Mouse (Mus musculus): ENCODE results near the gene Hip1. TPM values are rescaled to one million over a fixed set of nuclear protein-coding genes. Genes with fewer than 3 reads are reported as not detected.

The Hip1 gene
- polyA plus RNA-seq, 1 experiment from 2014 or later, result 31.7 TPM

- no peak overlapping the region for H3K4me3 ChIP-seq (ENCODE audit: control insufficient read depth in 1 of 2, insufficient read depth in 1 of 2, low read depth in 1 of 2, low read length in 2 of 2)
- H3K27ac ChIP-seq (replicated peaks in 1 of 2; ENCODE audit: control insufficient read depth in 1 of 2, insufficient read depth in 1 of 2, low read depth in 2 of 2, low read length in 2 of 2), result no peak overlapping the region
These were observed 31.8 kb downstream of the Hip1 start for GRCm38 (mm10) chr5:135513131-135513530.

GRCm38 (mm10) chr5:135511105-135511504 is 33.8 kb downstream of the Hip1 start:
- ATAC-seq (ENCODE audit: insufficient number of reproducible peaks, insufficient read depth, low FRiP score, low read depth), result no peak
- Histone ChIP-seq H3K4me2 (ENCODE audit: low read length) (no peak overlapping the region), H3K4me1 (ENCODE audit: control insufficient read depth in 2 of 2, insufficient read depth in 2 of 2, low read length in 2 of 2) (peaks cover 0 to 7% of the 10 kb centered on the region in 2 experiments; a peak in 3 of 4 replicates), H3K36me3 (ENCODE audit: control insufficient read depth, insufficient read depth, low read length) (no peaks in the 10 kb centered on the region), H3K27me3 (ENCODE audit: control insufficient read depth, insufficient read depth, low read length) (no peaks in the 10 kb centered on the region), H3K9ac (ENCODE audit: low read length) (no peak overlapping the region), H3K9me3 (ENCODE audit: control insufficient read depth, low read length) (no peaks in the 10 kb centered on the region), H3K27ac (replicated peaks in 1 of 2; ENCODE audit: control insufficient read depth in 1 of 2, insufficient read depth in 1 of 2, low read depth in 2 of 2, low read length in 2 of 2) (no peak overlapping the region), H3K4me3 (ENCODE audit: control insufficient read depth in 1 of 2, insufficient read depth in 1 of 2, low read depth in 1 of 2, low read length in 2 of 2) (no peak overlapping the region)
- 58% methylated on average over 5 of the region's 5 CpGs for WGBS

More at GRCm38 (mm10) chr5:135513131-135513530, 31.8 kb downstream of the Hip1 start:
- Histone ChIP-seq H3K9ac (ENCODE audit: low read length) (no peak overlapping the region), H3K9me3 (ENCODE audit: control insufficient read depth, low read length) (no peaks in the 10 kb centered on the region), H3K36me3 (ENCODE audit: control insufficient read depth, insufficient read depth, low read length) (no peaks in the 10 kb centered on the region), H3K4me2 (ENCODE audit: low read length) (no peak overlapping the region), H3K4me1 (ENCODE audit: control insufficient read depth in 2 of 2, insufficient read depth in 2 of 2, low read length in 2 of 2) (no peaks in the 10 kb centered on the region), H3K27me3 (ENCODE audit: control insufficient read depth, insufficient read depth, low read length) (no peaks in the 10 kb centered on the region)
- ATAC-seq (ENCODE audit: insufficient number of reproducible peaks, insufficient read depth, low FRiP score, low read depth), result no peak
- 63% methylated on average over 4 of the region's 4 CpGs for WGBS

- WGBS, result 78% methylated on average over 3 of the region's 3 CpGs
- Histone ChIP-seq H3K9ac (ENCODE audit: low read length) (no peak overlapping the region), H3K4me3 (ENCODE audit: control insufficient read depth in 1 of 2, insufficient read depth in 1 of 2, low read depth in 1 of 2, low read length in 2 of 2) (no peak overlapping the region), H3K27ac (replicated peaks in 1 of 2; ENCODE audit: control insufficient read depth in 1 of 2, insufficient read depth in 1 of 2, low read depth in 2 of 2, low read length in 2 of 2) (no peak overlapping the region), H3K27me3 (ENCODE audit: control insufficient read depth, insufficient read depth, low read length) (no peaks in the 10 kb centered on the region), H3K9me3 (ENCODE audit: control insufficient read depth, low read length) (no peaks in the 10 kb centered on the region), H3K4me1 (ENCODE audit: control insufficient read depth in 2 of 2, insufficient read depth in 2 of 2, low read length in 2 of 2) (peaks cover 0 to 7% of the 10 kb centered on the region in 2 experiments; a peak in 3 of 4 replicates), H3K4me2 (ENCODE audit: low read length) (no peak overlapping the region), H3K36me3 (ENCODE audit: control insufficient read depth, insufficient read depth, low read length) (no peaks in the 10 kb centered on the region)
- ATAC-seq (ENCODE audit: insufficient number of reproducible peaks, insufficient read depth, low FRiP score, low read depth), result no peak
These were observed 36.6 kb downstream of the Hip1 start for GRCm38 (mm10) chr5:135508284-135508683.

GRCm38 (mm10) chr5:135507561-135508273 is 37.2 kb downstream of the Hip1 start:
- Histone ChIP-seq H3K4me2 (ENCODE audit: low read length) (no peak overlapping the region), H3K9ac (ENCODE audit: low read length) (no peak overlapping the region), H3K36me3 (ENCODE audit: control insufficient read depth, insufficient read depth, low read length) (no peaks in the 10 kb centered on the region), H3K9me3 (ENCODE audit: control insufficient read depth, low read length) (no peaks in the 10 kb centered on the region), H3K4me3 (ENCODE audit: control insufficient read depth in 1 of 2, insufficient read depth in 1 of 2, low read depth in 1 of 2, low read length in 2 of 2) (no peak overlapping the region), H3K27me3 (ENCODE audit: control insufficient read depth, insufficient read depth, low read length) (no peaks in the 10 kb centered on the region), H3K4me1 (ENCODE audit: control insufficient read depth in 2 of 2, insufficient read depth in 2 of 2, low read length in 2 of 2) (peaks cover 0 to 7% of the 10 kb centered on the region in 2 experiments; a peak in 3 of 4 replicates), H3K27ac (replicated peaks in 1 of 2; ENCODE audit: control insufficient read depth in 1 of 2, insufficient read depth in 1 of 2, low read depth in 2 of 2, low read length in 2 of 2) (no peak overlapping the region)
- 69% methylated on average over 18 of the region's 18 CpGs for WGBS
- no peak for ATAC-seq (ENCODE audit: insufficient number of reproducible peaks, insufficient read depth, low FRiP score, low read depth)

GRCm38 (mm10) chr5:135505442-135505841 is 39.5 kb downstream of the Hip1 start:
- no peak overlapping the region for H3K4me3 ChIP-seq (ENCODE audit: control insufficient read depth in 1 of 2, insufficient read depth in 1 of 2, low read depth in 1 of 2, low read length in 2 of 2)
- ATAC-seq (ENCODE audit: insufficient number of reproducible peaks, insufficient read depth, low FRiP score, low read depth), result no peak
- 42% methylated on average over 5 of the region's 5 CpGs for WGBS
- peaks cover 0 to 10% of the 10 kb centered on the region in 2 experiments; a peak in 3 of 4 replicates for H3K4me1 ChIP-seq (ENCODE audit: control insufficient read depth in 2 of 2, insufficient read depth in 2 of 2, low read length in 2 of 2)
- H3K4me2 ChIP-seq (ENCODE audit: low read length), result no peak overlapping the region
- H3K27ac ChIP-seq (replicated peaks in 1 of 2; ENCODE audit: control insufficient read depth in 1 of 2, insufficient read depth in 1 of 2, low read depth in 2 of 2, low read length in 2 of 2), result no peak overlapping the region
- H3K27me3 ChIP-seq (ENCODE audit: control insufficient read depth, insufficient read depth, low read length), result no peaks in the 10 kb centered on the region
- H3K9me3 ChIP-seq (ENCODE audit: control insufficient read depth, low read length), result no peaks in the 10 kb centered on the region
- H3K36me3 ChIP-seq (ENCODE audit: control insufficient read depth, insufficient read depth, low read length), result no peaks in the 10 kb centered on the region
- H3K9ac ChIP-seq (ENCODE audit: low read length), result no peak overlapping the region

- Histone ChIP-seq H3K4me1 (ENCODE audit: control insufficient read depth in 2 of 2, insufficient read depth in 2 of 2, low read length in 2 of 2) (peaks cover 0 to 9% of the 10 kb centered on the region in 2 experiments; a peak in 3 of 4 replicates), H3K4me2 (ENCODE audit: low read length) (no peak overlapping the region), H3K4me3 (ENCODE audit: control insufficient read depth in 1 of 2, insufficient read depth in 1 of 2, low read depth in 1 of 2, low read length in 2 of 2) (no peak overlapping the region), H3K9me3 (ENCODE audit: control insufficient read depth, low read length) (no peaks in the 10 kb centered on the region), H3K36me3 (ENCODE audit: control insufficient read depth, insufficient read depth, low read length) (no peaks in the 10 kb centered on the region), H3K9ac (ENCODE audit: low read length) (no peak overlapping the region), H3K27ac (replicated peaks in 1 of 2; ENCODE audit: control insufficient read depth in 1 of 2, insufficient read depth in 1 of 2, low read depth in 2 of 2, low read length in 2 of 2) (no peak overlapping the region), H3K27me3 (ENCODE audit: control insufficient read depth, insufficient read depth, low read length) (no peaks in the 10 kb centered on the region)
- ATAC-seq (ENCODE audit: insufficient number of reproducible peaks, insufficient read depth, low FRiP score, low read depth), result no peak
- 89% methylated on average over 7 of the region's 7 CpGs for WGBS
These were observed 42.0 kb downstream of the Hip1 start for GRCm38 (mm10) chr5:135502931-135503330.

- Histone ChIP-seq H3K4me3 (ENCODE audit: control insufficient read depth in 1 of 2, insufficient read depth in 1 of 2, low read depth in 1 of 2, low read length in 2 of 2) (no peak overlapping the region), H3K4me2 (ENCODE audit: low read length) (no peak overlapping the region), H3K27me3 (ENCODE audit: control insufficient read depth, insufficient read depth, low read length) (no peaks in the 10 kb centered on the region), H3K27ac (replicated peaks in 1 of 2; ENCODE audit: control insufficient read depth in 1 of 2, insufficient read depth in 1 of 2, low read depth in 2 of 2, low read length in 2 of 2) (no peak overlapping the region), H3K36me3 (ENCODE audit: control insufficient read depth, insufficient read depth, low read length) (no peaks in the 10 kb centered on the region), H3K9me3 (ENCODE audit: control insufficient read depth, low read length) (no peaks in the 10 kb centered on the region), H3K9ac (ENCODE audit: low read length) (no peak overlapping the region), H3K4me1 (ENCODE audit: control insufficient read depth in 2 of 2, insufficient read depth in 2 of 2, low read length in 2 of 2) (peaks cover 0 to 3% of the 10 kb centered on the region in 2 experiments; a peak in 2 of 4 replicates)
- ATAC-seq (ENCODE audit: insufficient number of reproducible peaks, insufficient read depth, low FRiP score, low read depth), result no peak
- WGBS, result 66% methylated on average over 8 of the region's 8 CpGs
These were observed 42.9 kb downstream of the Hip1 start for GRCm38 (mm10) chr5:135502027-135502426.
